Mouse (Mus musculus): ENCODE measurements around the gene Scand1. TPM values are rescaled to one million over a fixed set of nuclear protein-coding genes. Genes with fewer than 3 reads are reported as not detected.

The Scand1 gene
- polyA plus RNA-seq, 1 experiment from 2014 or later, result 66.7 TPM

DNA sequence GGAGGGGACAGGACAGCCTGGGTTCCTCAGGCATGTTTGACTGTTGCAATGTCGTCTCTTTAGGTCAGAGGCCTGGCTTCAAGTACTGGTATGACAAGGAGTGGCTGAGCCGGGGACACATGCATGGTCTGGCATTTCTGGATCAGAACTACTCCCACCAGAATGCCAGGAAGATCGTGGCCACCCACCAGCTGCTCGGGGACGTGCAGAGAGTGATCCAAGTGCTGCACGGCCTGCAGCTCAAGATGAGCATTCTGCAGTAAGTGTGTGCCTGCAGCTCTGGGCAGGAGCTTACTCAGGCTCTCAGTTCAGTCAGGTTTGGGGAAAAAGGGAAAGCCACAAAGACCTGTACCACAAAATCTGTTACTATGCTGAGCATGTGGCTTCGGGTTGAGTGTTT is 14.0 kb downstream of the Scand1 start:
- ATAC-seq (replicated peaks; ENCODE audit: low FRiP score, low TSS enrichment, low read depth), result no peak
- Histone ChIP-seq H3K36me3 (ENCODE audit: control insufficient read depth, insufficient read depth, low read length) (peaks cover 73% of the 10 kb centered on the region), H3K4me2 (ENCODE audit: low read length) (no peak overlapping the region), H3K27me3 (replicated peaks; ENCODE audit: control insufficient read depth, insufficient read depth, low read length) (no peaks in the 10 kb centered on the region), H3K9me3 (ENCODE audit: control insufficient read depth, low read length) (no peaks in the 10 kb centered on the region), H3K9ac (ENCODE audit: low read length) (no peak overlapping the region), H3K27ac (ENCODE audit: low read depth) (peak overlapping the region; percentile 65), H3K4me3 (ENCODE audit: low read depth, low read length) (no peak overlapping the region), H3K4me1 (replicated peaks; ENCODE audit: control insufficient read depth, insufficient read depth, low read length) (peaks cover 19% of the 10 kb centered on the region)
- WGBS, result 80% methylated on average over 7 of the region's 7 CpGs
- DNase-seq (ENCODE audit: low spot score), result no peak

DNA sequence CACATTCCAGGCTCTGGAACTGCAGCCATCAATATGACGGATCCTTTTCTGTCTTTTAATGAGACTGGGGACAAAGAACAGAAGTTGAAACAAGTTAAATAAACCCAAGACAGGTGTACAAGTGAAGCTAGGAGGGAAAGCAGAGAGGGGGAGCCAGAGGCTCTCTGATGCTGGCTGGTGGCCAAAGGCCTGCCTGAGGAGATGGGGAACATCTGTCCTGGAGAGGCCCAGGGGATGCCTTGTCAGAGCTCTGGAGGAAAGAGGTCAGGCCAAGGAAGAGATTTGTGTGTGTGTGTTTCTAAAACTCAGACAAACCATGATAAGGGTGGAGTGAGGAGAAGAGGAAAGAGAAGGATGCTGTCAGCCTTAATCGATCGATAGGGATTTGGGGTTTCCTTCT is 14.9 kb downstream of the Scand1 start:
- no peak overlapping the region for H3K4me2 ChIP-seq (ENCODE audit: low read length)
- 36% methylated on average over 3 of the region's 3 CpGs for WGBS
- peak; percentile 84 for ATAC-seq (replicated peaks; ENCODE audit: low FRiP score, low TSS enrichment, low read depth)
- no peak overlapping the region for H3K4me3 ChIP-seq (ENCODE audit: low read depth, low read length)
- no peaks in the 10 kb centered on the region for H3K9me3 ChIP-seq (ENCODE audit: control insufficient read depth, low read length)
- H3K27ac ChIP-seq (ENCODE audit: low read depth), result peak overlapping the region; percentile 65; the same call in 1 of the 2 replicates
- peaks cover 73% of the 10 kb centered on the region for H3K36me3 ChIP-seq (ENCODE audit: control insufficient read depth, insufficient read depth, low read length)
- no peaks in the 10 kb centered on the region for H3K27me3 ChIP-seq (replicated peaks; ENCODE audit: control insufficient read depth, insufficient read depth, low read length)
- H3K9ac ChIP-seq (ENCODE audit: low read length), result no peak overlapping the region
- peak; percentile 90 for DNase-seq (ENCODE audit: low spot score)
- H3K4me1 ChIP-seq (replicated peaks; ENCODE audit: control insufficient read depth, insufficient read depth, low read length), result peaks cover 19% of the 10 kb centered on the region

DNA sequence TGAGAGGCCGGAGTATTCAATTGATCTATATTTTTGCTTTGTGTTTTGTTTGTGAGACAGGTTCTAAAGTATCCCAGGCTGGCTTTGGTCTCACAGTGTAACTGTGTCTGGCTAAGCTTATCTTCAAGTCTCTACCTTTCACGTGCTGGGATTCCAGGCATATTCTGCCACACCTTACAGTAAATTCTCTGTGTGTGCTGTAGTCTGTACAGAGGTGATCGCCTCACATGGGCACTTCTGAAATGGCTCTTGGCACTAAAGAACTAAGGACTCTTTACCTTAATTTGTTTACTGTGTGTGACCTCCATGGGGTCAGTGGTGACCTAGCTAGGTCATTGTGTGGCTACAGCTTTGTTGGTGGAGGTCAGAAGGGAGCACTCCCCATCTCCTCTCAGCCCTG is 16.3 kb downstream of the Scand1 start:
- no peak overlapping the region for H3K27ac ChIP-seq (ENCODE audit: low read depth)
- 75% methylated on average over 3 of the region's 3 CpGs for WGBS
- DNase-seq (ENCODE audit: low spot score), result no peak

DNA sequence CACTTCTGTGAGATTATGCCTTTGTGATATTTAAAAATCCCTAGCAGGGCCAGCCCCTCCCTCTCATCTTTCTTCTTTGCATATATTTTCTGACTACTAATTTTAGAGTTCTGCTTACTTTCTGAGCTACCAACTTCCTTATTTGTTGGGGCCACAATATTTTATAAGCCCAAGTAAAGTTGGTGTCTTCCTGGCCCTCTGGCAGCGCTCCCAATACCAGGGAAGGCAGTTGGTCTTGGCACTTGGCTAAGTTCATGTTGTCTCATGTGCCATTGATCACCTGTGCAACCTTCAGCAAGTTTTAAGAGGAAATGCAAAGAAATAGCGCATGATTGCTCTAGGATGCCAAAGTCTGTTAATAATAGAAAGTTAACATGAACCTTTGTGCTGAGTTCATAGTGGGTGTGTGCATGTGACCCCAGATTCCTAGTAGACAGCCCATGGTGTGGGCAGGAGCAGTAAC is 16.9 kb downstream of the Scand1 start:
- H3K9me3 ChIP-seq (ENCODE audit: control insufficient read depth, low read length), result no peaks in the 10 kb centered on the region
- H3K4me1 ChIP-seq (replicated peaks; ENCODE audit: control insufficient read depth, insufficient read depth, low read length), result peaks cover 19% of the 10 kb centered on the region
- no peak overlapping the region for H3K27ac ChIP-seq (ENCODE audit: low read depth)
- no peak overlapping the region for H3K4me3 ChIP-seq (ENCODE audit: low read depth, low read length)
- DNase-seq (ENCODE audit: low spot score) (no peak), ATAC-seq (replicated peaks; ENCODE audit: low FRiP score, low TSS enrichment, low read depth) (no peak)
- peaks cover 67% of the 10 kb centered on the region for H3K36me3 ChIP-seq (ENCODE audit: control insufficient read depth, insufficient read depth, low read length)
- H3K9ac ChIP-seq (ENCODE audit: low read length), result no peak overlapping the region
- 90% methylated on average over 2 of the region's 2 CpGs for WGBS
- no peak overlapping the region for H3K4me2 ChIP-seq (ENCODE audit: low read length)
- H3K27me3 ChIP-seq (replicated peaks; ENCODE audit: control insufficient read depth, insufficient read depth, low read length), result no peaks in the 10 kb centered on the region

More for the DNA sequence above, 16.3 kb downstream of the Scand1 start:
- no peak overlapping the region for H3K4me3 ChIP-seq (ENCODE audit: low read depth, low read length)
- H3K27me3 ChIP-seq (replicated peaks; ENCODE audit: control insufficient read depth, insufficient read depth, low read length), result no peaks in the 10 kb centered on the region
- H3K9ac ChIP-seq (ENCODE audit: low read length), result no peak overlapping the region
- no peaks in the 10 kb centered on the region for H3K9me3 ChIP-seq (ENCODE audit: control insufficient read depth, low read length)
- no peak overlapping the region for H3K4me2 ChIP-seq (ENCODE audit: low read length)
- peaks cover 67% of the 10 kb centered on the region for H3K36me3 ChIP-seq (ENCODE audit: control insufficient read depth, insufficient read depth, low read length)
- no peak for ATAC-seq (replicated peaks; ENCODE audit: low FRiP score, low TSS enrichment, low read depth)
- H3K4me1 ChIP-seq (replicated peaks; ENCODE audit: control insufficient read depth, insufficient read depth, low read length), result peaks cover 19% of the 10 kb centered on the region

DNA sequence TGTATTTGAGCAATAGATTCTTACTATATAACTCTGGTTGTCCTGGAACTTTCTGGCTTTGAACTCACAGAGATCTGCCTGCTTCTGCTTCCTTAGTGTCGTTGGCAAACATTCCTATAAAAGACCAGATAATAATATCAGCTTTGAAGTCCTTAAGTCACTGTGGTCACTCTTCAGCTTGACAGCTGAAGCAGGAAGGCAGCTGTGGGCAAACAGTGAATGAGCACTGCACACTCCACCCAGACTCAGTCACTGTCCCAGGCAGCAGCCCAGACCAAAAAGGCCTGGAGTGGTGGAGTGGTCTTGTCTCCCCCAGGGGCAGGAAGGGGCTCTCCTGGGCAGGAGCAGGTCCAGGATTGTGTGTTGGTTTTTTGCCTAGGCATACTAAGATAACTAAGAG is 20.5 kb downstream of the Scand1 start:
- peaks cover 1% of the 10 kb centered on the region for H3K4me1 ChIP-seq (replicated peaks; ENCODE audit: control insufficient read depth, insufficient read depth, low read length)
- no peak overlapping the region for H3K4me3 ChIP-seq (ENCODE audit: low read depth, low read length)
- H3K27me3 ChIP-seq (replicated peaks; ENCODE audit: control insufficient read depth, insufficient read depth, low read length), result no peaks in the 10 kb centered on the region
- DNase-seq (ENCODE audit: low spot score) (no peak), ATAC-seq (replicated peaks; ENCODE audit: low FRiP score, low TSS enrichment, low read depth) (no peak)
- 73% methylated on average over 1 of the region's 1 CpGs for WGBS
- H3K9me3 ChIP-seq (ENCODE audit: control insufficient read depth, low read length), result no peaks in the 10 kb centered on the region
- peaks cover 73% of the 10 kb centered on the region for H3K36me3 ChIP-seq (ENCODE audit: control insufficient read depth, insufficient read depth, low read length)
- H3K27ac ChIP-seq (ENCODE audit: low read depth), result no peak overlapping the region
- no peak overlapping the region for H3K4me2 ChIP-seq (ENCODE audit: low read length)
- no peak overlapping the region for H3K9ac ChIP-seq (ENCODE audit: low read length)

DNA sequence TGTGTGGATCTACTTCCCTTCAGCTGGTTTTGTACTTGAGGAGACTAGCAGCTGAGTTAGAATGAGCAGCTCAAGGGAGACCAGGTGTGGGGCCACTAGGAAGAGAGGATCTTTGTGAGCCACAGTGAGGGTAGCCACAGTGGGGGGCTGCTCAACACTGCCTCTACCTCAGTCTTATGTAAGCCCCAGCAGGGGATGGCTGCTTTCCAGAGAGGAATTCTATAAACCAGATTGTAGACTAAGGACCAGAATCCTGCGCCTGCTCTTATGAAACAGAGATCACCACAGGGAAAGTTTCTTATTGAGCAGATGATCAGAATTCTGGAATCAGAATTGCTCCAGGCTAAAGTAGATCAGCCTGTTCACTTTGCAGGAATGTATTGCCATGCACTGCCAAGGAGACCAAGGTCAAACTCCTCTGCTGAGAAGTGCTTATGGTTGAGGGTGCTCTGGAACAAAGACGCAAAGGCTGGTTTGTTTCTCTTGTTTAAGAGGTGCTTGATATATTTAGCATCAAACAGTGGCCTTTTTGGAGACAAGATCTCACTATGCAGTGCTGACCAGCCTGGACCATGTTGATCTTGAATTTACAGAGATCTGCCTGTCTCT is 22.8 kb downstream of the Scand1 start:
- DNase-seq (ENCODE audit: low spot score), result no peak
- Histone ChIP-seq H3K27me3 (replicated peaks; ENCODE audit: control insufficient read depth, insufficient read depth, low read length) (no peaks in the 10 kb centered on the region), H3K27ac (ENCODE audit: low read depth) (no peak overlapping the region), H3K4me2 (ENCODE audit: low read length) (no peak overlapping the region), H3K9ac (ENCODE audit: low read length) (no peak overlapping the region), H3K9me3 (ENCODE audit: control insufficient read depth, low read length) (no peaks in the 10 kb centered on the region), H3K4me3 (ENCODE audit: low read depth, low read length) (no peak overlapping the region), H3K36me3 (ENCODE audit: control insufficient read depth, insufficient read depth, low read length) (peaks cover 68% of the 10 kb centered on the region), H3K4me1 (replicated peaks; ENCODE audit: control insufficient read depth, insufficient read depth, low read length) (no peaks in the 10 kb centered on the region)
- WGBS, result 93% methylated on average over 2 of the region's 2 CpGs
- ATAC-seq (replicated peaks; ENCODE audit: low FRiP score, low TSS enrichment, low read depth), result no peak

DNA sequence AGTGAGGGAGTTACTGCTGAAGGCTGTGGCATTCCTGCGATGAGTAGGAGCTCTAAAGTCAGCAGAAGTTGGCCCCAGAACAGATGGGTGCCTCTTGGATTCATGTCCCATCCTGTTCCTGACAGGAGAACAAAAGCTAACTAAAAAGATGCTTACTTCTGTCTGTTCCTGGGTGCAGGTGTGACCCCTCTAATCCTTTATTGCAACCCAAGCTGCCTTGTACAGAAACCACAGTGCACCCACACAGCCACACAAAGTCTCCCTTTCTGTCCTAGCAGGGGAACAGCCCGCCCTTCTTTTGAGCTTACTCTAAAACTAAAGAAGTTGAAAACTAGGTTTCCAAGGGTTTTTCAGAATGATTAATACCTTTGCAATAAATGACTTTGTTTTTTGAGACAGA is 24.3 kb downstream of the Scand1 start:
- Histone ChIP-seq H3K4me3 (ENCODE audit: low read depth, low read length) (no peak overlapping the region), H3K4me2 (ENCODE audit: low read length) (no peak overlapping the region), H3K36me3 (ENCODE audit: control insufficient read depth, insufficient read depth, low read length) (peaks cover 56% of the 10 kb centered on the region), H3K27me3 (replicated peaks; ENCODE audit: control insufficient read depth, insufficient read depth, low read length) (no peaks in the 10 kb centered on the region), H3K4me1 (replicated peaks; ENCODE audit: control insufficient read depth, insufficient read depth, low read length) (no peaks in the 10 kb centered on the region), H3K9ac (ENCODE audit: low read length) (no peak overlapping the region), H3K27ac (ENCODE audit: low read depth) (no peak overlapping the region), H3K9me3 (ENCODE audit: control insufficient read depth, low read length) (no peaks in the 10 kb centered on the region)
- no peak for ATAC-seq (replicated peaks; ENCODE audit: low FRiP score, low TSS enrichment, low read depth)
- 94% methylated on average over 2 of the region's 2 CpGs for WGBS
- no peak for DNase-seq (ENCODE audit: low spot score)

DNA sequence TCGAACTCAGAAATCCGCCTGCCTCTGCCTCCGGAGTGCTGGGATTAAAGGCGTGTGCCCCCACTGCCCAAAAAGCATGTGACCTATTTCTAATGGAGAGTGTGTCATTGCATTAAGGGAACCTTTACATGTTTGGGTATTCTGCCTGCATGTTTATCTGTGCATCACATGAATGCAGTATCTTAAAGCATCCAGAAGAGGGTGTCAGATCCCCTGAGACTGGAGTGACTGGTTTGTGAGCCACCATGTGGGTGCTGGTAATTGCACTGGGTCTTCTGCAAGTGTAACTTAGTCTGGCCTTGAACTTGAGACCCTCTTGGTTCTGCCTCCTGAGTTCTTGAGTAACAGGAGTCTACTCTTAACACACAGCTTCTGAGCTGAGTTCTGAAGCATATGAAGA is 25.8 kb downstream of the Scand1 start:
- no peaks in the 10 kb centered on the region for H3K27me3 ChIP-seq (replicated peaks; ENCODE audit: control insufficient read depth, insufficient read depth, low read length)
- no peaks in the 10 kb centered on the region for H3K4me1 ChIP-seq (replicated peaks; ENCODE audit: control insufficient read depth, insufficient read depth, low read length)
- DNase-seq (ENCODE audit: low spot score) (no peak), ATAC-seq (replicated peaks; ENCODE audit: low FRiP score, low TSS enrichment, low read depth) (no peak)
- H3K27ac ChIP-seq (ENCODE audit: low read depth), result no peak overlapping the region
- no peak overlapping the region for H3K4me2 ChIP-seq (ENCODE audit: low read length)
- H3K9ac ChIP-seq (ENCODE audit: low read length), result no peak overlapping the region
- peaks cover 49% of the 10 kb centered on the region for H3K36me3 ChIP-seq (ENCODE audit: control insufficient read depth, insufficient read depth, low read length)
- no peak overlapping the region for H3K4me3 ChIP-seq (ENCODE audit: low read depth, low read length)
- no peaks in the 10 kb centered on the region for H3K9me3 ChIP-seq (ENCODE audit: control insufficient read depth, low read length)
- WGBS, result 93% methylated on average over 4 of the region's 4 CpGs

DNA sequence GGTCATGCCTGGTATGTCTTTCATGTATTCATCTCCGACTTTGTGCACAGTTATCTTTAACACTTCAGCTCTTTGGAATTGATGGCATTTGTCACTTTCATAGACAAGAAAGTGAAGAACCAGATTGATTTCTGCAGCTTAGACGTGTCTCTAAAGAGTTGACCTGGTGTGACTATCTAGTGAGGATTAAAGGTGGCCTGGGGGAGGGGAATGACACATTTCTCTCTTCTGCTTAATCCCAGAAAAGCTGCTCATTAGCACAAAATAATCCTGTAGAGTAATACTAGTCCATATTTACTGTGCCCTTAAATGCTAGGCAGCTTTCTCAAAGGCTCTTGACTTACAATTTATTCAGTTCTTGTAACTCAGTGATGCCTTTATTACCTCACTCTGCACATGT is 27.3 kb downstream of the Scand1 start:
- H3K9ac ChIP-seq (ENCODE audit: low read length), result no peak overlapping the region
- H3K27me3 ChIP-seq (replicated peaks; ENCODE audit: control insufficient read depth, insufficient read depth, low read length), result no peaks in the 10 kb centered on the region
- no peak overlapping the region for H3K4me2 ChIP-seq (ENCODE audit: low read length)
- WGBS, result 82% methylated on average over 2 of the region's 2 CpGs
- no peaks in the 10 kb centered on the region for H3K9me3 ChIP-seq (ENCODE audit: control insufficient read depth, low read length)
- no peak overlapping the region for H3K27ac ChIP-seq (ENCODE audit: low read depth)
- ATAC-seq (replicated peaks; ENCODE audit: low FRiP score, low TSS enrichment, low read depth) (no peak), DNase-seq (ENCODE audit: low spot score) (no peak)
- no peaks in the 10 kb centered on the region for H3K4me1 ChIP-seq (replicated peaks; ENCODE audit: control insufficient read depth, insufficient read depth, low read length)
- no peak overlapping the region for H3K4me3 ChIP-seq (ENCODE audit: low read depth, low read length)
- H3K36me3 ChIP-seq (ENCODE audit: control insufficient read depth, insufficient read depth, low read length), result peaks cover 52% of the 10 kb centered on the region

Measured in intestine, embryonic 14.5 days (tissue).